Mouse (Mus musculus) olfactory bulb, adult 2 months (tissue): Measurements from ENCODE around the gene Galnt2. TPM values are rescaled to one million over a fixed set of nuclear protein-coding genes. Genes with fewer than 3 reads are reported as not detected.
A peak's percentile ranks its signal among the peaks of the same experiment; 100 is the strongest.

Source experiments
- H3K27ac ChIP-seq: fragments of 200-500 bp; 2 replicates; pipeline ENCODE4 v1.5.1; 2012; ENCODE audit warnings: low read depth, low read length; ENCODE audit not compliant: insufficient read depth
- H3K4me1 ChIP-seq: fragments of 200-500 bp; 2 replicates; pipeline ENCODE4 v1.6.1; 2012; ENCODE audit warnings: low read length; ENCODE audit not compliant: control insufficient read depth, insufficient read depth
- H3K4me3 ChIP-seq: fragments of 200-500 bp; 2 replicates; pipeline ENCODE4 v1.5.1; 2012; ENCODE audit warnings: mild to moderate bottlenecking, low read depth, low read length, moderate library complexity; ENCODE audit not compliant: insufficient read depth
- CTCF ChIP-seq: fragments of 200-500 bp; IDR thresholded peaks from 2 replicates; pipeline ENCODE4 v1.5.1; 2012; ENCODE audit warnings: low read depth, mild to moderate bottlenecking, low read length, moderate library complexity; ENCODE audit not compliant: insufficient read depth
- POLR2A ChIP-seq: fragments of 200-500 bp; IDR thresholded peaks from 2 replicates; pipeline ENCODE4 v1.6.1; 2012; ENCODE audit warnings: mild to moderate bottlenecking, low read depth, low read length, moderate library complexity; ENCODE audit not compliant: insufficient read depth
- WGBS: fragments of 180-500 bp; shearing (Covaris S2); methylation state at CpG from one replicate; pipeline ENCODE4 v1.1.7; 2018; 5-methylcytosine and 5-hydroxymethylcytosine counted together
- polyA plus RNA-seq: library from polyadenylated mRNA; stranded (reverse); fragments of >200 nt; gene quantifications from 2 replicates; pipeline ENCODE4 v1.2.4, GENCODE M21; 2012; ENCODE audit warnings: low replicate concordance; ENCODE audit not compliant: missing spikeins, insufficient read depth, insufficient read length

Galnt2 gene
- polyA plus RNA-seq, 1 experiment, result not detected

DNA sequence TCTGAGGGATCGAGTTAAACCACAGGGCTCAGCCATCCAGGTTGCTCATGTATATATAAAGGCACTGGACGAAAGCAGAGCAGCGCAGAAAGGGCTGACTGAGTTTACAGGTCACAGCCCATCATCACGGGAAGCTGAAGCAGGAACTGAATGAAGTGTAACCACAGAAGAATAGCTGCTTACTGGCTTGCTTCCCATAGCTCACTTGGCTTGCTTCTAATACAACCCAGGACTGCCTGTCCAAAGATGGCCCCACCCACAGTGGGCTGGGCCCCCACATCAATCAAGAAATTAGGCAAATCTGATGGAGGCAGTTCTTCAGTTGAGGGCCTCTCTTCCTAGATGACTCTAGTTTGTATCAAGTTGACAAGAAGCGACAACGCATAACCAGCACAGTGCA, 16.4 kb downstream of the Galnt2 start:
- WGBS, result 72% methylated on average over 6 of the region's 6 CpGs
- H3K27ac ChIP-seq, result no peak overlapping the region

DNA sequence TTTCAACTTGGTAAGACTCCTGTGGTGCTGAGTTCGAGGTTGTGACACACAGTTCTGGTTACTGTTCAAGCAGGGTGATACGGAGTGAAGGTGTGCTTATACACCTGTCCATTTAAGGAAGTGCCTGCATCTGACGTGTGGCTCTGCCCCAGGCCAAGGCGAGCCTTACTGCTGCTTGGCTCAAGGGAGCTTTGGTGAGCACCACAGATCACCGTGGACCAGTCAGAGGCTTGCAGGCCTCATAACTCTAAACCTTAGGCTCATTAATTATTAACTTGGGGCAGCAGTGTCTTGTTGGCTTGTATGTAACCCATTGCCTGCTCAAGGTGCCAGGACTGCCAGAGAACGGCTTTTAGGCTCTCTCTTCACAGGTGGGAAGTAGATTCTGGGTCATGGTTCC, 17.5 kb downstream of the Galnt2 start:
- 97% methylated on average over 6 of the region's 6 CpGs for WGBS
- no peak overlapping the region for H3K27ac ChIP-seq
- H3K4me1 ChIP-seq, result peaks cover 37% of the 10 kb centered on the region
- TF ChIP-seq POLR2A (no peak), CTCF (no peak)
- H3K4me3 ChIP-seq, result no peak overlapping the region

More for the DNA sequence above, 16.4 kb downstream of the Galnt2 start:
- Histone ChIP-seq H3K4me1 (peaks cover 30% of the 10 kb centered on the region), H3K4me3 (no peak overlapping the region)
- TF ChIP-seq POLR2A, result no peak
- no peak for TF ChIP-seq CTCF

DNA sequence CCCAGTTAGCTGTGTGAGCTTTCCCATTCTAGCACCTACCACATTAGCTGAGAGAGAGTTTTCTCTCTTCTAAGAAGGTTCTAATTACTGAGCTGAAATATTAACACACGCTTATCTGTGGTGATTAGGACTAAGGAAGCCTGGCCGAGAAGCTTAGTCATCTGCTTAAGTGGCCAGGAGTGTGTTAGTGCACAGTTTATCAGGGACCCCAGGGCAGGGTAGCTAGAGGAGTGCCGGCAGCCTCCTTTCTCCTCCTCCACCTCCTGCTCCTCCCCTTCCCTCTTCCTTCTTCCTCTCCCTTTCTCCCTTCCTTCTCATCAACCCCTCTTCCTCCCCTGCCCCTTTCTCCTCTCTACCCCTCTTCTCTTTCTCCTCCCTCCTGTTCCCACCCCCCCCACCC, 19.1 kb downstream of the Galnt2 start:
- TF ChIP-seq POLR2A (no peak), CTCF (no peak)
- 36% methylated on average over 3 of the region's 3 CpGs for WGBS
- H3K4me3 ChIP-seq, result no peak overlapping the region
- H3K4me1 ChIP-seq, result peaks cover 50% of the 10 kb centered on the region
- H3K27ac ChIP-seq, result no peak overlapping the region

DNA sequence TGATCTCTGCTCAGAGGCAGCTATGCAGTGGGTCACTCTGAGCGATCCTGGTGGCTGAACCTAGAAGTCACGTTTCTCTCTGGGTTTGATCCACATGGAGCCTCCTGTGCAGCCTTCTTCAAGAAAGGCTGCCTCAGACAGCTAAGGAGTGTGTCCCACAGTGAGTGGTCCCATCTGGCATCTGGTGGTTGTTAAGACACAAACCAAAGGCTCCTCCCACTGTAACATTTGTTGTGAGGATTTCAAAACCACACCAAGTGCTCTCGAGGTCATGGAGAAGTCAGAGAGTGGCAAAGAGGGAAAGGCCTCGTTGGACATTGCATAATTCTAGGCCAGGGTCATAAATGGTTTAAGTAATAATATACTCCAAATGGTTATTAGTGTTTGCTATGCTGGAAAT, 19.6 kb downstream of the Galnt2 start:
- Histone ChIP-seq H3K4me1 (peaks cover 54% of the 10 kb centered on the region), H3K4me3 (no peak overlapping the region), H3K27ac (no peak overlapping the region)
- no peak for TF ChIP-seq POLR2A
- no peak for TF ChIP-seq CTCF
- 55% methylated on average over 4 of the region's 4 CpGs for WGBS

DNA sequence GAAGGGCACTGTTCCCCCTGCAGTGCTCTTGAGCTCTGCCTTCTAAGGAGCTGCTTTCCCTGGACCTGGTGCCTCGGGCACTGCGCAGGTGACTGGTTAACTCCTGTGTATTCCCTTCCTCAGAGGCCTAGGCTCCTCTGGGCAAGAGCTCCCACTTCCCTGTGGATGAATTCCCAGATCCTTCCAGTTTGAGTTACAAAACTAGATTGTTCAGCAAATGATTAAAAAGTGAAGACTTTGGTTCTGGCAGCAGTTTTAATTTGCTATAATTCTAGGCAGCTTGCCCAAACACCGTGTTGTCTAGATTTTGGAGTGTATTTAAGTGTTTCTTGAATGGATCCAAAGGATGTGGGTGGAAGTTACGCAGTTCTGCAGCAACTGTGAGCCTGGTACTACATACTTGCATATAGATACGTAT, 21.4 kb downstream of the Galnt2 start:
- Histone ChIP-seq H3K4me1 (peaks cover 64% of the 10 kb centered on the region), H3K4me3 (no peak overlapping the region), H3K27ac (no peak overlapping the region)
- WGBS, result 51% methylated on average over 5 of the region's 5 CpGs
- TF ChIP-seq CTCF (no peak), POLR2A (no peak)

DNA sequence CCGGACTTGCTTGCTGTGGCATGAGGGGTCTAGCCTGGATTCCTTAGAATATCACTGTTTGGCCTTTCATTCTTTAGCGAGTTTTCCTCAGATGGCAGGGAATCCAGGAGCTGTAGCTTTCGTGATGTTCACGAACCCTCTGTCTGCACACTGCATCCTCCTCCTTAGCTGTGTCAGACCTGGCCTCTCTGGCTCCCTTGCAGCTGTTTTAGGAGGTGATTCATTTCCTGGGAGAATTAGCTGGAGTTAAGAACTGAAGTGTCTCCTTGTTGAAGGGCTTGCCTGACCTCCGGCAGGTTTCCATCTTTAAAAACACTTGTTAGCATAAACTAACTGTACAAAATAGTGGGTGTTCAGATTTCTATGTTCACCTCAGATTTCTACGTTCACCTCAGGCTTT, 22.7 kb downstream of the Galnt2 start:
- Histone ChIP-seq H3K4me1 (peaks cover 76% of the 10 kb centered on the region), H3K4me3 (no peak overlapping the region), H3K27ac (peak overlapping the region; percentile 49)
- 45% methylated on average over 6 of the region's 6 CpGs for WGBS
- no peak for TF ChIP-seq POLR2A
- no peak for TF ChIP-seq CTCF

DNA sequence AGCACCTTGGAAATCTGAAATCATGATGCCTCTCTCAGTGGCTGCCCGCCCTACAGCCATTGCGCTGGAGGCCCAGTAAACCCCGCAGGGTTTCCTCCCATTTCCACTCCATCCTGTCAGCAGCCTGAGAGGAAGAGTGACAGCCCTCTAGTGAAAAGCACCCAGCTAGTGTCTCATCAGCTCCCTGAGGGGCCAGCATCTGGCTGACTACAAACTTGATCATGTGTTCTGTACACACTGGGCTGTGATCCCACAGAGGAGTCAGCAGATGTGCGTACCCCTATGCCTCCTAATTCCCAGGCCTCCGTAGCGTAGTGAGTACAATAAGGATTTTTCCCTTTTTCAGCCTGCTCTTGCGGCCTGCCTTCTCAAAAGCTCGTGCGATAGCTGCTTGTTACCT, 25.6 kb downstream of the Galnt2 start:
- Histone ChIP-seq H3K4me1 (peaks cover 72% of the 10 kb centered on the region), H3K27ac (peak overlapping the region; percentile 79), H3K4me3 (no peak overlapping the region)
- no peak for TF ChIP-seq POLR2A
- TF ChIP-seq CTCF, result no peak
- 46% methylated on average over 9 of the region's 9 CpGs for WGBS

DNA sequence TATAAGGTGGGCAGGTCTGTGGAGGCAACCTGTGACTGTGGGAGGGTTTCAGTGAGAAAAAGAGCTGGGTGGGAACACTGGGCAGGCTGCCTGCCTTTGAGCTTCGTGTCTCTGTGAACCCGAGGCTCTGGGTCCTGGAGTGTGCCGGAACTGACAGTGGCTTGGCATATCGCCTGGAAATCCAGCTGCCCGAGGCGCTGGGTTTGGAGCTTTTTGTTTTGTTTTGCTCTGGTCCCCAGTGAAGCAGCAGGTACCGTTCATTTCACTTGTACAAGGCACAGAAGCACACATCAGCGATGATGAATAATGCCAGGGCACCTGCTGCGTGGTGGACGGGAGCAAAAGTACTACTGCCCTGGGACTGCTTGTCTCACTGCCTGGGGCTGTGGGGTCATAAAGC, 26.2 kb downstream of the Galnt2 start:
- Histone ChIP-seq H3K4me1 (peaks cover 68% of the 10 kb centered on the region), H3K27ac (peak overlapping the region; percentile 79), H3K4me3 (no peak overlapping the region)
- TF ChIP-seq CTCF (no peak), POLR2A (no peak)
- 23% methylated on average over 10 of the region's 10 CpGs for WGBS

DNA sequence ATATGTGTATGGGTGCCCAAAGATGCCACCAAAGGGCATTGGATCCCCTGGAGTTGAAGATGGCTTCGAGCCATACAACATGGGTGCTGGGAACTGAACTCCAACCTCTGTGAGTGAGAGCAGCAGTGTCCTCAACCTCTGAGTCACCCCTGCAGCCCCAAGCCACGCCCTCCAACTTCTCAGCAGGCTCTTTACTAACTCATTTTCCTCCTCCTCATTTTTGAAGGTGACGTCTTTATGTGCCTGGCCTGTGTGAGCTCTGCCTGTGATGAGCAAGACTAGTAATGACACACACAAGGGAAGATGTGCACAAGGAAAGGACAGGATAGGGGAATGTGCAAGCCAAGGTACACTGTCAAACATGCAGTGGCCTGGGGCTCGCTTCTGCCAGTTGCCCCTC, 28.0 kb downstream of the Galnt2 start:
- Histone ChIP-seq H3K4me1 (peaks cover 59% of the 10 kb centered on the region), H3K4me3 (no peak overlapping the region), H3K27ac (no peak overlapping the region)
- 91% methylated on average over 4 of the region's 4 CpGs for WGBS
- TF ChIP-seq CTCF (no peak), POLR2A (no peak)

DNA sequence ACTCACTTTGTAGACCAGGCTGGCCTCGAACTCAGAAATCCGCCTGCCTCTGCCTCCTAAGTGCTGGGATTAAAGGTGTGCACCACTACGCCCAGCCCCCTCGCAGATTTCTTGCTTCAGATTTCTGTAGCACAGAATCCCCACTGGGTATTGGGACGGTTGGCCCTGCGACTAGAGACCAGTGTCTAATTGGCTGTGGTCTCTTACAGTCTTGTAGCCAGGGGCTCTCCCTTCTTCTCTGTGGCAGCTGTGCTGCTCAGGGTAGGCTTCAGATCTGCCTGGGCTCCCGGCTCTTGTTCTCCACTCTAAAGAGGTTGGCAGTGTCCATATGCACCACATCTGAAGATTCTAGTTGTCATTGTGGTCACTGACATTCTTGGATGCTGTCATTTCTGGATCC, 28.7 kb downstream of the Galnt2 start:
- Histone ChIP-seq H3K4me1 (peaks cover 60% of the 10 kb centered on the region), H3K4me3 (no peak overlapping the region), H3K27ac (no peak overlapping the region)
- TF ChIP-seq POLR2A (no peak), CTCF (no peak)
- 89% methylated on average over 7 of the region's 7 CpGs for WGBS
